Mouse (Mus musculus) embryonic facial prominence, embryonic 10.5 days (tissue): ENCODE measurements around the gene Olfr292. TPM values are rescaled to one million over a fixed set of nuclear protein-coding genes. Genes with fewer than 3 reads are reported as not detected.

Source experiments
- DNase-seq: peaks from one replicate; pipeline ENCODE4 v3.0.0-alpha.2; 2017; ENCODE audit warnings: low spot score
- H3K27ac ChIP-seq: fragments of 300-500 bp; sonication (generic); replicated peaks from 2 replicates; pipeline ENCODE4 v1.5.1; 2016; ENCODE audit warnings: mild to moderate bottlenecking
- H3K27me3 ChIP-seq: fragments of 300-500 bp; sonication (generic); replicated peaks from 2 replicates; pipeline ENCODE4 v1.6.1; 2016; ENCODE audit warnings: low read depth, mild to moderate bottlenecking; ENCODE audit not compliant: poor library complexity, severe bottlenecking
- H3K36me3 ChIP-seq: fragments of 300-500 bp; sonication (generic); replicated peaks from 2 replicates; pipeline ENCODE4 v1.6.1; 2016; ENCODE audit warnings: mild to moderate bottlenecking, moderate library complexity
- H3K4me1 ChIP-seq: fragments of 300-500 bp; sonication (generic); 2 replicates; pipeline ENCODE4 v1.6.1; 2016
- H3K4me3 ChIP-seq: fragments of 300-500 bp; sonication (generic); 2 replicates; pipeline ENCODE4 v1.5.1; 2016; ENCODE audit warnings: mild to moderate bottlenecking, moderate library complexity
- H3K9me3 ChIP-seq: fragments of 300-500 bp; sonication (generic); 2 replicates; pipeline ENCODE4 v1.6.1; 2016; ENCODE audit warnings: mild to moderate bottlenecking
- WGBS: fragments of 180-500 bp; shearing (Covaris S2); methylation state at CpG from one replicate; pipeline ENCODE4 v1.1.7; 2016; 5-methylcytosine and 5-hydroxymethylcytosine counted together
- polyA plus RNA-seq: library from polyadenylated mRNA; unstranded; fragments of >200 nt; fragmentation: Nextera tagmentation; extraction: Ambion mirVana; gene quantifications from 2 replicates; pipeline ENCODE4 v1.2.1, GENCODE M21; 2016

Olfr292 gene
- not detected in 2 replicates for polyA plus RNA-seq

GRCm38 (mm10) chr7:86688030-86688429 lies at the start of gene Olfr292:
Gene Olfr292 (plus strand): TSS chr7:86688330.
- Histone ChIP-seq H3K36me3 (no peaks in the 10 kb centered on the region), H3K27ac (no peak within 1 kb of the TSS), H3K4me1 (no peaks in the 10 kb centered on the region), H3K4me3 (no peak within 1 kb of the TSS), H3K9me3 (no peaks in the 10 kb centered on the region), H3K27me3 (no peaks in the 10 kb centered on the region)
- no peak for DNase-seq

GRCm38 (mm10) chr7:86648761-86649160 lies 39.4 kb upstream of the Olfr292 start, which contains the start of gene Olfr293:
Gene Olfr293 (plus strand): TSS chr7:86649061.
- Histone ChIP-seq H3K9me3 (no peaks in the 10 kb centered on the region), H3K27me3 (no peaks in the 10 kb centered on the region), H3K36me3 (no peaks in the 10 kb centered on the region), H3K27ac (no peak within 1 kb of the TSS), H3K4me3 (no peak within 1 kb of the TSS), H3K4me1 (no peaks in the 10 kb centered on the region)
- no peak for DNase-seq
- 92% methylated on average over 4 of the region's 4 CpGs for WGBS

- Histone ChIP-seq H3K36me3 (no peaks in the 10 kb centered on the region), H3K9me3 (no peaks in the 10 kb centered on the region), H3K4me3 (no peak overlapping the region), H3K27me3 (no peaks in the 10 kb centered on the region), H3K27ac (no peak overlapping the region), H3K4me1 (no peaks in the 10 kb centered on the region)
- DNase-seq: no peak
Measured at GRCm38 (mm10) chr7:86725013-86725412, 36.9 kb downstream of the Olfr292 start.

Other genes with a start within 250 kb of the Olfr292 start
- gene Olfr299, start 228.4 kb upstream of the Olfr292 start, polyA plus RNA-seq: not detected in 2 replicates
- not detected in 2 replicates for gene Olfr298, start 195.8 kb upstream of the Olfr292 start, polyA plus RNA-seq
- gene Olfr297, start 168.4 kb upstream of the Olfr292 start, polyA plus RNA-seq: not detected in 2 replicates
- gene Olfr295, start 104.5 kb upstream of the Olfr292 start, polyA plus RNA-seq: not detected in 2 replicates
- gene Olfr294, start 71.7 kb upstream of the Olfr292 start, polyA plus RNA-seq: not detected in 2 replicates
- not detected in 2 replicates for gene Olfr293, start 39.3 kb upstream of the Olfr292 start, polyA plus RNA-seq
- 0.21 TPM in 1 of 2 replicates, not detected in the other for gene Folh1, start 87.6 kb downstream of the Olfr292 start, polyA plus RNA-seq
- gene Vmn2r77, start 106.7 kb downstream of the Olfr292 start, polyA plus RNA-seq: not detected in 2 replicates
- not detected in 2 replicates for gene Vmn2r78, start 226.8 kb downstream of the Olfr292 start, polyA plus RNA-seq